Mouse (Mus musculus): ENCODE data around the gene Csf2rb.

Gene Csf2rb

GRCm38 (mm10) chr15:78378556-78378955, 53.0 kb downstream of the Csf2rb start:
- no peak for DNase-seq (ENCODE audit: low spot score)

DNA sequence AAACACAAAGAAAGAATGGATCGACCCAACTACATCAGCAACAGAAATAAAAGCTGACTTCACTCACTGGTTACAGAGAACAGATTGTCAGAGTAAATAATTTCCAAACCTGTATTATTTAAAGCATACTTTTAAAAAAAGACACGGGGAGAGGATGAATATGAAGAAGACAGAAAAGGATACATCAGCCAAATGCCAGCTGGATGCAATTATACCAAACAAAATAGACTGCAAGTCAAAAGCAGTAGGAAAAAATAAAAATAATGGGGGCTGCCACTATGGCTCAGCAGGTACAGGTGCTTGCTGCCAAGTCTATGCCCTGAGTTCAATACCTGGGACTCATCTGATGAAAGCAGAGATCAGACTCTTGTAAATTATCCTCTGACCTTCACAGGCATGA, 54.7 kb downstream of the Csf2rb start:
- no peak for DNase-seq (ENCODE audit: low spot score)

GRCm38 (mm10) chr15:78380741-78381140, 55.2 kb downstream of the Csf2rb start:
- DNase-seq (ENCODE audit: low spot score): no peak

GRCm38 (mm10) chr15:78382115-78382514, 56.6 kb downstream of the Csf2rb start:
- no peak for DNase-seq (ENCODE audit: low spot score)

DNA sequence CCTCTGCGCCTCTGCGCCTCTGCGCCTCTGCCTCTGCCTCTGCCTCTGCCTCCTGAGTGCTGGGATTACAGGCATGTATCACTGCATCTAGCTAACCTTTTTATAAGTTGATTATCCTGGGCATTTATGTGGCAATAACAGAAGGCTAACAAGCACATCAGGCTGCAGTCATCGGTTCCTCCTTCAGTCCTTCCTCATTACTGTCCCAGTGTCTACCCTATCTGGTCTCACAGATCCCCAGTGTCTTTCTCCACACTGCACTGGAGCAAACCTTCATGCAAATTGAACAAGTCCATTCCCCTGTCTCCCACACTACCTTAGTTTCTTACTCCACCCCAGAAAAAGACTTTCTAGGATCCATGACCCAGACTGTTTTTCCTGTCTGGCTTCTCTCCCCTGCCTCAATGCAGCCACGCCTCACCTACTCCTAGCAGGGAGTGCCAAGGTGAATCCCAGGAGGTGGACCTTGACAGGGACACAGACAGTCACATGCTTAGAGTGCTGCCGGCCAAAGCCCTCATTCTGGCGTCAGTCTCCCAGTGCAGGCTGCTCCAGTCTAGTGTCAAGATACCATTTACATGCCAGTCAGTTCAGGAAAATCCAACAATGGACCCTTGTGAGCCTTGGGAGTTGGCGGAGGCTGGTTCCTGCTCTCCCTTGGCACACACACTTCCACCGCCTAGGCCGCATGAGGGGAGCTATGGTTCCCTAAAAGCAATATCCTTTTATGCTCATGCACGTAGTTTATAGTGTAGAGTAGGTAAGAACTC, 58.1 kb downstream of the Csf2rb start:
- no peak for DNase-seq (ENCODE audit: low spot score)

DNA sequence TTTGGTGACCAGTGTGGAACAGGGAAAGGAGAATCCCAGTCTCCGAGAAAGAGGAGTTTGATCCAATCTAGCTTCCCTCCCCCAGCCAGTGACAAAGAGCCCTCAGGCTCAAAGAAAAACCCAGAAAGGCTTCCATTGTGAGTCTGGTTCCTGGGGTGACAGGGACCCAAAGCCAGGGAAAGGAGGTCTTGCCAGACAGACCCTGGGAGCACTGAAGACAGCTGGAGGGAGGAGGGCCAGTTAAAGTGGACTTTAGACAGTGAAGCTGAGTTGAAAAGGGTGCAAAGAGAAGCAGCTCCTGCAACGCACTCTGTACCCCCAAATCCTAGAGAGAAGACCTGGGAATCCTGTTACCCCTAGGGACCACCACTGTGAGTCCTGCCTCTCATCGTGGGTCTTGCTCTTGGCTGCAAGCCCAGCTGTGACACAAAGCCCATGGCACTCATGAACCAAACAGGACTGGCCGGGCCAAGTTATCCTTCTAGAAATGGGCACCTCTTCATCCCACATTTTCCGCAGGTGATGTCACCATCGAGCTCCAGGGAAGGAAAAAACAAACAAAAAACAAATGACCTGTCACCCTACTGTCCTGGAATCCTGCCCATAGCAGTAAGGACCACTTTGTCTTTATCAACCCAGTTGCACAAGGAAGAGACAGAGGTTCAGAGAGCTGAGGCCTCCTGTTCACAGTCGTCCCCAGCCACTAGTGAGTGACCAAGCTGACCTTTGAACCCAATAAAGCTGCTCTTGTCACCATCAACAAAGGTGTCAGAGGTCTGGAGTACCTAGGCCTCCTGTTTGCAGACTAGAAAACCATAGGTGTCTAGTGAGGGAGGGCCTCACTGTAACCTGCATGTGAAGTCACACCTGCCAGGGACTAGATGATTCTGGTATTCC, 58.9 kb downstream of the Csf2rb start:
- no peak for DNase-seq (ENCODE audit: low spot score)

GRCm38 (mm10) chr15:78385564-78385963, 60.0 kb downstream of the Csf2rb start:
- DNase-seq (ENCODE audit: low spot score): no peak

- no peak for DNase-seq (ENCODE audit: low spot score)
Observed at GRCm38 (mm10) chr15:78390855-78391254, 65.3 kb downstream of the Csf2rb start.

DNA sequence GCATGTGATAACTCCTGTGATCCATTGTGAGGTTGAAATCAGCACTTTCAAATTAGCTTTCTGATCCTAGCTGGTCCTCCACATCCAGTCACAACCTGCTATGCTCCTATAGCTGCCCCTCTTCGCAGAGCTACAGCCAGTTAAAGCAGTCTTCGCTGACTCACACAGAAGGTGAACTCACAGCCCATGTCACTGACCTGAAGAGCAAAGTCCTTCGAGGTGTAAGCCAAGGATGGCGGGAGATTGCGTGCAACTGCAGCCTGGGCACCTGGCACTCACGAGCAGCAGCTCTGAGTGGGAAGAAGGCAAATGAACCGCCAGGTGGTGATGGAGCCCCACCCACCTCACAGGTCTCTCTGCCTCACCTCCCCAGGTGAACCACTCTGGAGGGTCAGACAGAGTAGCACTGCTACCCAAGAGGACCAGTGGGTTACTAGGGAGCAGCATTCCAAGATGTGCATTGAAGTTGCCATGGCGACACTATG, 70.0 kb downstream of the Csf2rb start, which contains the start of gene Tex33:
Gene Tex33, minus strand, starts transcription at position 435 of the 485 bp plus-strand sequence.
- DNase-seq (ENCODE audit: low spot score): no peak

DNA sequence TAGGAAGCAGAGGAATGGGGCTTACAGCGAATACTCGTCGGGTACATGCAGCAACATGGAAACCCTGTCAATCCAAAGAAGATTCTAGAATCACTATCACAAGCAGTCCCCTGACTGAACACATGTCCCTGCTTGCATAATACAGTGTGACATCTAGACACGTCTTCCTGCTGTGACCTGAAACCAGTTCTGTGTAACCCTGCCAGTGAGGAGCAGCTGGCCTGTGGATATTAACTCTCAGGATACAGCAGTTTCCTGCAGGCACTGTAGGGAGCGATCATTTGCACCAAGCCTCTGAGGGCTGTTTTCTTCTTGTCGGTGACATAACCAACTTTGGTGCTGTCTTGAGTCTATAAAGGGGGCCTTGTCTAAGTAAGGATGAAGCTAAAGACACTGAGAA, 75.8 kb downstream of the Csf2rb start:
- no peak for DNase-seq (ENCODE audit: low spot score)

DNA sequence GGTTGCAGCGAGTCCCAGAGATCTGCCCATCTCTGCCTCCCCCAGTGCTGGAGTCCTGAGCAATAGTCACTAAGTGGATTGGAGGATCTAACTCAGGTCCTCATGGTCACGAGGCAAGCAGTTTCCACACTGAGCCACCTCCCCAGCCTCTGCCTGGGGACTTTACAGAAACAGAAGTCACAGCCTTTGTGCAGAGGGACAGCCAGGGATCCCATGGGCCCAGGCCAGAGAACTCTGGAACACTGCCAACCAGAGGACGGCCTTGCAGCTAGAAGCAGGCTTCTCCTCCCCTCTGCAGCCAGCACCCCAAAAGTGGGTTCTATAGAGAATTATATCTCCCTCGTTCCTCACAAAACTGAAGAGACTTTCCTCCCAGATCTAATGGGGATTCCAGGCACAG, 76.4 kb downstream of the Csf2rb start:
- no peak for DNase-seq (ENCODE audit: low spot score)

DNA sequence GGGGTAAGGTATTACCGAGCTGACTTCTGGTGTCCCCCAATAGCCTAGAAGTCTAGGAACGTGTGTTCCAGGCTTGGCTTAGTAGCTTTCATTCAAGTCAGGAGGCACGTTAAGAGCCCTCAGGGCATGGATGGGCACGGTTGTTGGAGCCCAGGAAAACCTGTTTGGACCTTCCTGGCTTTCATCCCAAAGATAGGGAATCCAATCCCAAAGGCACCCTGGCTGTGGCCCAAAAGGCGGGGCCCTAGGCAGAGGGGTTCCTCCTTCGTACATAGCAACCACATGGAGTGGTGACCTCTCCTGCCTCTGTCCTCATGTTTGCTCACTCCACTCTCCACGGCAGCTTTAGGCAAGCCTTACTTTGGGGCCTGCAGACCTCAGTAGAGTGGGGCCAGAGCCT, 76.9 kb downstream of the Csf2rb start:
- DNase-seq (ENCODE audit: low spot score): no peak

GRCm38 (mm10) chr15:78403301-78403741, 77.8 kb downstream of the Csf2rb start:
- no peak for DNase-seq (ENCODE audit: low spot score)
